Mouse (Mus musculus): ENCODE results near the gene Suclg2.
"Not testable (repeated sequence)": the region's sequence is repeated elsewhere in the genome, so short reads cannot be mapped to it uniquely, and the experiment has no call there.

Gene Suclg2

GRCm38 (mm10) chr6:95619817-95620216 is 98.8 kb downstream of the Suclg2 start:
- DNase-seq, result no peak

- DNase-seq, result no peak
Measured at GRCm38 (mm10) chr6:95618434-95618833, 100.2 kb downstream of the Suclg2 start.

- no peak for DNase-seq
Measured at GRCm38 (mm10) chr6:95613228-95613627, 105.4 kb downstream of the Suclg2 start.

GRCm38 (mm10) chr6:95612412-95613022 is 106.1 kb downstream of the Suclg2 start:
- no peak for DNase-seq

- DNase-seq, result no peak
Measured at GRCm38 (mm10) chr6:95611059-95611458, 107.5 kb downstream of the Suclg2 start.

- DNase-seq, result no peak
Measured at GRCm38 (mm10) chr6:95608123-95608522, 110.5 kb downstream of the Suclg2 start.

GRCm38 (mm10) chr6:95600731-95601130 is 117.9 kb downstream of the Suclg2 start:
- not testable (repeated sequence) for DNase-seq

GRCm38 (mm10) chr6:95596766-95597750 is 121.5 kb downstream of the Suclg2 start:
- no peak for DNase-seq

GRCm38 (mm10) chr6:95595852-95596251 is 122.7 kb downstream of the Suclg2 start:
- no peak for DNase-seq

- no peak for DNase-seq
Measured at GRCm38 (mm10) chr6:95594239-95594638, 124.4 kb downstream of the Suclg2 start.

- no peak for DNase-seq
Measured at GRCm38 (mm10) chr6:95592396-95592795, 126.2 kb downstream of the Suclg2 start.

- DNase-seq, result no peak
Measured at GRCm38 (mm10) chr6:95590463-95590862, 128.1 kb downstream of the Suclg2 start.

- no peak for DNase-seq
Measured at GRCm38 (mm10) chr6:95587108-95587796, 131.3 kb downstream of the Suclg2 start.

GRCm38 (mm10) chr6:95581893-95582292 is 136.7 kb downstream of the Suclg2 start:
- no peak for DNase-seq

GRCm38 (mm10) chr6:95579792-95580191 is 138.8 kb downstream of the Suclg2 start:
- DNase-seq, result no peak

- no peak for DNase-seq
Measured at GRCm38 (mm10) chr6:95575531-95575930, 143.1 kb downstream of the Suclg2 start.

- no peak for DNase-seq
Measured at GRCm38 (mm10) chr6:95574867-95575266, 143.7 kb downstream of the Suclg2 start.

GRCm38 (mm10) chr6:95574389-95574788 is 144.2 kb downstream of the Suclg2 start:
- DNase-seq, result no peak

GRCm38 (mm10) chr6:95573035-95573759 is 145.4 kb downstream of the Suclg2 start:
- DNase-seq, result no peak

GRCm38 (mm10) chr6:95571620-95572019 is 147.0 kb downstream of the Suclg2 start:
- DNase-seq, result no peak

- DNase-seq, result no peak
Measured at GRCm38 (mm10) chr6:95563355-95564009, 155.1 kb downstream of the Suclg2 start.

GRCm38 (mm10) chr6:95556320-95556719 is 162.3 kb downstream of the Suclg2 start:
- no peak for DNase-seq
